Mouse (Mus musculus): ENCODE measurements at regions not wholly inside any gene's neighbourhood (a gene's known extent, or its start where the extent isn't known, plus 50 kb on each side); places are given as distances from the start of the nearest gene placed in this dataset.
A peak's percentile ranks its signal among the peaks of the same experiment; 100 is the strongest.

- no peak for DNase-seq (ENCODE audit: low spot score)
Measured at GRCm38 (mm10) chr2:142964340-142964739, 63.0 kb upstream of the Kif16b start.

GRCm38 (mm10) chr2:142967250-142967649 is 65.9 kb upstream of the Kif16b start:
- DNase-seq (ENCODE audit: low spot score) = peak; percentile 54

DNA sequence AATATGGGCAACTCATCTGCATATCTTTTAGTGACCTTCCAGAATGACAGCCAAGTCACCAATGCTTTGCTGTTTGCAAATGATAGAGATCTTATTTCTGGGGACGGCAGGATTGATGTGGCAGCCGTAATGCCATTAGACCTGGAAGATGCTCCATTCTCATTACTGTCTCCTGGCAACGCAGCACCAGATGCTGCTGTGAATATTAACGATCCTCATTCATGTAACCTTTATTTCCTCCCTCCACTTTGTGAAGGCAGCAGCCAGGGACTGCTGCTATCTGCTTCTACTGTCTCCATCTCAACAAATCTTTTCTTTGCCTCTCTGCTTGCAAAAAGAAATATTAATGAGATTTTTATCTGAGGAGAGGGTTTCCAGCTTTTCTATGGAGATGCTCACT is 79.4 kb upstream of the Kif16b start:
- no peak for DNase-seq (ENCODE audit: low spot score)

DNA sequence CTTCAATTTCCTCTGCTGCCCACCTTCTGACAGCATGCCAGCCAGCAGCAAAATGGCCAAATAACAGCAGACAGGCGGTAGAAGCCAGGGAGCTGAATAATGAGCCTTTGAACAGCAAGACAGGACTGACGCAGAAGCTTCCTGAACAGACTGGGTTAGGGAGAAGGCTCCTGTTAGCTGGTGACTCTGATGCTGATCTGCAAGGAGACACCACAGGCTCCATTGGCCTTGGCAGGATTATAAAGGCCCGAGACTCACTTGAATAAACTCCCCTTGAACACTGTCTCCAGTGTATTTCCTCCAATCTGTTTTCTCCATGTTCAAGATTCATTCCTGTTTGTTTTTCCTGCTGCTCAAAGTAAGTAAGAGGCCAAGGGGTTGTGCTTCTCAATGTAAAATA is 74.1 kb upstream of the Snrpb2 start:
- DNase-seq (ENCODE audit: low spot score) = no peak

- DNase-seq (ENCODE audit: low spot score) = no peak
Measured at GRCm38 (mm10) chr2:142996088-142996487, 66.8 kb upstream of the Snrpb2 start.

- no peak for DNase-seq (ENCODE audit: low spot score)
Measured at GRCm38 (mm10) chr2:143002874-143003273, 60.0 kb upstream of the Snrpb2 start.

- DNase-seq (ENCODE audit: low spot score) = no peak
Measured at GRCm38 (mm10) chr2:143003341-143003740, 59.5 kb upstream of the Snrpb2 start.

DNA sequence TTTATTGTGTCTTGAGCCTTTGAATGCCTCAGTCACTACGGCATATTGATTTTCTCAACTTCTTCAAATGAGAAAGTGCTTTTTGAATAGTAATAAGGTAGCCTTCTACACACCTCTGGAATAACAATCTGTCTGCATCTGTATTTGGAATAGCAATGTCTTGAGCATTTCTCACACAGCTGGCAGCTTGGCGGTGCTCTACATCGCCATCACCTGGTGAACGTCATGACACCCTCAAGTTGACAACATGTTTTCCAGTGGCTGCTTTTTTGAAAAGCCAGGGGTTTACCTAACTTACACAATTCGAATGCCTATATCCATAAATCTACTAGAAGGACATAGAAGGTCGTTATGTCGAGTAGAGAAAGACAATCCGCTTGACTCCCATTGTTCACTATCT is 51.5 kb upstream of the Snrpb2 start:
- DNase-seq (ENCODE audit: low spot score) = no peak

Measured in lung, postnatal 25 days (tissue).